Mouse (Mus musculus): ENCODE data around the gene Cdr2l. TPM values are rescaled to one million over a fixed set of nuclear protein-coding genes. Genes with fewer than 3 reads are reported as not detected.
"Not testable (repeated sequence)": the region's sequence is repeated elsewhere in the genome, so short reads cannot be mapped to it uniquely, and the experiment has no call there.

Gene Cdr2l
- polyA plus RNA-seq, 1 experiment from 2014 or later, result 29.6 TPM

DNA sequence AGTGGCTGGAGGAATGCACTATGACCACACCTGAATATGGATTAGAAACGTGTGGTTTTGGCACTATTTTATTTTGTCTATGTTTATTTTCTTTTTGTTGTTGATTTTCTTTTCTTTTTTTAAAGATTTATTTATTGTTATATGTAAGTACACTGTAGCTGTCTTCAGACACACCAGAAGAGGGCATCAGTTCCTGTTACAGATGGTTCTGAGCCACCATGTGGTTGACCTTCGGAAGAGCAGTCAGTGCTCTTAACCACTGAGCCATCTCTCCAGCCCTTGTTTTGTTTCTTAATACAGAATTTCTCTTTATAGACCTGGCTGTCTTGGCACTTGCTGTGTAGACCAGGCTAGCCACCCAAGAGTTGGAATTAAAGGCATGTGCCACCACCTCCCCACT is 9.0 kb upstream of the Cdr2l start:
- Histone ChIP-seq H3K36me3 (replicated peaks) (no peaks in the 10 kb centered on the region), H3K27me3 (peaks cover 53% of the 10 kb centered on the region), H3K4me3 (replicated peaks) (no peak overlapping the region), H3K27ac (no peak overlapping the region), H3K9ac (no peak overlapping the region), H3K4me1 (peaks cover 15% of the 10 kb centered on the region), H3K4me2 (no peak overlapping the region), H3K9me3 (no peaks in the 10 kb centered on the region)
- WGBS, result 45% methylated on average over 2 of the region's 2 CpGs
- ATAC-seq (ENCODE audit: low FRiP score), result no peak

DNA sequence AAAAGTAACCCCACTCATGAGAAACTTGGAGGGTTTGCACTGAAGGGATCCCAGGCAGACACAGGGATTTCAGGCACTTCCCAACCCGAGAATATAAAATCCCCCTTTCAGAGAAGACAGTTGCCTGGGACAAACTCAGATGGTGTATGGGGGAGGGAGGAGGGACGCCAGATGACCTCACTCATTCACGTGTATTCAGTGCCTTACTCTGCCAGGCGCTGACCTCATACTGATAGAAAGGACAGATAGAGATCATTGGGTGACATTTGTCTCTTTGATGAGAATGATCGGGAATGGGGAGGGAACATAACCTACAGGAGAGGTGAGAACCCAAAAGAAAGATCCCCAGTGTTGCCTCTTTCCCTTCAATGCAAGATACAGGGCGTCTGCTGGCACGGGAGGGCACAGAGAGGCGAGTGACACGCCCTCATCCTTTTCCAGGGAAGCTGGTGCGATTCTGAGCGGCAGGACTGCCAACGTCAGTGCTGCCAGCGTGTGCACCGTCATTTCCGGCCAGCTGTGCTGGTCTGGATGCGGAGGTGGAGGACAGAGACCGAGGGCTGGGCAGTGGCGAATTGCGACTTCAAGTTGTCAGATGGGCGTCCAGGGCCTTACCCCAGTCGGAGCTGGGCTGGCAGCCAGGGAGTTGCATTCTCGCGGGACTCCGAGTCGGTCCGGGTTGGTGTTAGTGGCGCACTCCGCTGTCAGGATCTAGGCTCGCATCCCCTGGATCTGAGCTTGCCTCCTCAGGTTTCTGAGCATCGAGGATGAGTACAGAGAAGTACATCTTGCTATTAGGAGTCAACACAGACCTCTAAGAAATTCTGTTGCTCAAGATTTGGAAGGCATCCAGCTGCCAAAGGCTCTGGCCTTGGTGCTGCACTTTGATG is 7.7 kb upstream of the Cdr2l start:
- Histone ChIP-seq H3K36me3 (replicated peaks) (no peaks in the 10 kb centered on the region), H3K27me3 (peaks cover 46% of the 10 kb centered on the region), H3K9ac (peak overlapping the region; percentile 61), H3K9me3 (0 out of 2 replicates have a peak, but pooled peaks cover 3% of the 10 kb centered on the region), H3K4me2 (peak overlapping the region; percentile 73), H3K27ac (no peak overlapping the region), H3K4me3 (replicated peaks) (peak overlapping the region; percentile 46), H3K4me1 (peaks cover 14% of the 10 kb centered on the region)
- 3% methylated on average over 30 of the region's 30 CpGs for WGBS
- ATAC-seq (ENCODE audit: low FRiP score), result peak; percentile 57; the same call in 1 of the 2 replicates

- H3K27me3 ChIP-seq, result peaks cover 43% of the 10 kb centered on the region
- peak overlapping the region; percentile 73 for H3K4me2 ChIP-seq
- no peaks in the 10 kb centered on the region for H3K36me3 ChIP-seq (replicated peaks)
- peak overlapping the region; percentile 61 for H3K9ac ChIP-seq
- H3K4me3 ChIP-seq (replicated peaks), result peak overlapping the region; percentile 46; the same call in 1 of the 2 replicates
- no peak overlapping the region for H3K27ac ChIP-seq
- H3K9me3 ChIP-seq, result 0 out of 2 replicates have a peak, but pooled peaks cover 3% of the 10 kb centered on the region
- ATAC-seq (ENCODE audit: low FRiP score), result no peak
- 69% methylated on average over 12 of the region's 12 CpGs for WGBS
- peaks cover 14% of the 10 kb centered on the region for H3K4me1 ChIP-seq
Measured at GRCm38 (mm10) chr11:115374695-115375425, 6.9 kb upstream of the Cdr2l start.

DNA sequence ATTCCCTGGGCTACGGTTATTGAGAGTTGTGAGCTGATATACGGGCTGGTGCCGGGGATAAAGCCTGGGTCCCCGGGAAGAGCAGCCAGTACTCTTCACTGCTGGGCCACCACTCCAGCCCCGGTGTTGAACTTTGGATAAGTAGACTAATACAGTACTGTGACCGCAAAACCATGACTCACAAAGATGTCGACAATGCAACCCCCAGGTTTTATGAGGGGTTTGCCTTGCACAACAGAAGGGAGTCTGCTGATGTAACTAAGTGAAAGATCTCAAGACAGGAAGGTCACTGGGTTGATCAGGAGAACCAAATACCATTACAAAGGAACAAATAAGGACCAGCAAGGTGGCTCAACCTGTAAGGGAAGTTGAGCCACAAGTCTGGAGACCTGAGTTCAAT is 5.0 kb upstream of the Cdr2l start:
- H3K4me1 ChIP-seq, result peaks cover 20% of the 10 kb centered on the region
- H3K36me3 ChIP-seq (replicated peaks), result no peaks in the 10 kb centered on the region
- no peak for ATAC-seq (ENCODE audit: low FRiP score)
- H3K4me2 ChIP-seq, result no peak overlapping the region
- no peak overlapping the region for H3K4me3 ChIP-seq (replicated peaks)
- H3K9me3 ChIP-seq, result 0 out of 2 replicates have a peak, but pooled peaks cover 3% of the 10 kb centered on the region
- WGBS, result 76% methylated on average over 7 of the region's 7 CpGs
- H3K27ac ChIP-seq, result no peak overlapping the region
- H3K9ac ChIP-seq, result no peak overlapping the region
- H3K27me3 ChIP-seq, result peaks cover 38% of the 10 kb centered on the region

DNA sequence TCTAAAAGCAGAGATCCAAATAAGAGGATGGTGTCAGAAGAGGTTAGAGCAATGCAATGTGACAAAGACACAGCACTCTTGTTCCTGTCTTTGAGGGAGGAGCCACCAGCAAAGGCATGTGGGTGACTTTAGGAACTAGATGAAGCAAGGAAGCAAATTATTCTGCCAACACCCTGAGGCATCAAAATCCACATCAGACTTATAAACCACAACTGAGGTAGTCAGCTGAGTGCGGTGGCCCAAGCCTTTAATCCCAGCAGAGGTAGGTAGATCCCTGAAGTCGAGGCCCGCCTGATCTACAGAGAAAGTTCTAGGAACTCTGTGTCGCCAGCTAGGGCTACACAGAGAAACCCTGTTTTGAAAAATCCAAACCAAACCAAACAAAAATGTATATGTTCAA is 4.5 kb upstream of the Cdr2l start:
- H3K27me3 ChIP-seq, result peaks cover 36% of the 10 kb centered on the region
- no peaks in the 10 kb centered on the region for H3K36me3 ChIP-seq (replicated peaks)
- peaks cover 20% of the 10 kb centered on the region for H3K4me1 ChIP-seq
- H3K9me3 ChIP-seq, result 0 out of 2 replicates have a peak, but pooled peaks cover 3% of the 10 kb centered on the region
- H3K27ac ChIP-seq, result no peak overlapping the region
- no peak overlapping the region for H3K4me2 ChIP-seq
- no peak overlapping the region for H3K4me3 ChIP-seq (replicated peaks)
- no peak overlapping the region for H3K9ac ChIP-seq
- 89% methylated on average over 4 of the region's 4 CpGs for WGBS
- no peak for ATAC-seq (ENCODE audit: low FRiP score)

- H3K4me1 ChIP-seq, result peaks cover 26% of the 10 kb centered on the region
- H3K9me3 ChIP-seq, result 0 out of 2 replicates have a peak, but pooled peaks cover 3% of the 10 kb centered on the region
- no peak overlapping the region for H3K4me3 ChIP-seq (replicated peaks)
- H3K9ac ChIP-seq, result no peak overlapping the region
- H3K4me2 ChIP-seq, result no peak overlapping the region
- peaks cover 32% of the 10 kb centered on the region for H3K27me3 ChIP-seq
- H3K27ac ChIP-seq, result no peak overlapping the region
- no peaks in the 10 kb centered on the region for H3K36me3 ChIP-seq (replicated peaks)
- ATAC-seq (ENCODE audit: low FRiP score), result no peak
- 88% methylated on average over 7 of the region's 7 CpGs for WGBS
Measured at GRCm38 (mm10) chr11:115377854-115378253, 3.9 kb upstream of the Cdr2l start.

DNA sequence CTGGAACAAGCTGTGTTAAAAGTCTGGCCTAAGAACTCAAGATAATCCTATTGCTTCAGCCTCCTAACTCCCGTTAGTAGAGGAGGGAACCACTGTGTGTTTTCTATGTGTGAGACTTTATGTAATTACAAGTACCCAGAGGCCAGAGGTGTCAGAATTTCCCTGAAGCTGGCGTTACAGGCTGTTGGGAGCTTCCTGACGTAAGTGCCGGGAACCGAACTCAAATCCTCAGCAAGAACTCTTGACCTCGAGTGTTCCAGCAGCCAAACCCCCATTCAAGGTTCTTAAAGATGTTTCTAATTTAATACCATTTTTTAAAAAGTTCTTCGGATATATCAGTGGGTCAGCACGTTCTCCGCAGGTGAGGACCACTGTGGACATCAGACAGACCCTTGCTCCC is 440 bp upstream of the Cdr2l start:
- H3K4me2 ChIP-seq, result peak overlapping the region; percentile 76
- H3K4me1 ChIP-seq, result peaks cover 46% of the 10 kb centered on the region
- peaks cover 5% of the 10 kb centered on the region; the same call in 1 of the 2 replicates for H3K27me3 ChIP-seq
- H3K36me3 ChIP-seq (replicated peaks), result no peaks in the 10 kb centered on the region
- WGBS, result 11% methylated on average over 9 of the region's 9 CpGs
- H3K9me3 ChIP-seq, result 0 out of 2 replicates have a peak, but pooled peaks cover 3% of the 10 kb centered on the region
- H3K27ac ChIP-seq, result peak overlapping the region; percentile 94; the same call in 1 of the 2 replicates
- ATAC-seq (ENCODE audit: low FRiP score), result no peak
- 0 out of 2 replicates have a peak overlapping the region, but pooled peaks have one; percentile 40 for H3K9ac ChIP-seq
- H3K4me3 ChIP-seq (replicated peaks), result peak overlapping the region; percentile 87

GRCm38 (mm10) chr11:115382891-115383290 is 1.2 kb downstream of the Cdr2l start:
- 4% methylated on average over 5 of the region's 5 CpGs for WGBS

GRCm38 (mm10) chr11:115383701-115384474 is 2.2 kb downstream of the Cdr2l start:
- peaks cover 48% of the 10 kb centered on the region for H3K4me1 ChIP-seq
- 50% methylated on average over 16 of the region's 16 CpGs for whole genome bisulfite sequencing
- no peaks in the 10 kb centered on the region for H3K27me3 ChIP-seq
- H3K9ac ChIP-seq, result peak overlapping the region; percentile 95
- peak overlapping the region; percentile 76 for H3K4me2 ChIP-seq
- no peaks in the 10 kb centered on the region for H3K9me3 ChIP-seq
- no peak for ATAC-seq (ENCODE audit: low FRiP score)
- peaks cover 4% of the 10 kb centered on the region; the same call in 1 of the 2 replicates for H3K36me3 ChIP-seq (replicated peaks)
- peak overlapping the region; percentile 78 for H3K27ac ChIP-seq
- H3K4me3 ChIP-seq (replicated peaks), result peak overlapping the region; percentile 87

More at GRCm38 (mm10) chr11:115382891-115383290, 1.2 kb downstream of the Cdr2l start:
- Histone ChIP-seq H3K4me2 (peak overlapping the region; percentile 76), H3K4me3 (replicated peaks) (peak overlapping the region; percentile 87), H3K4me1 (peaks cover 48% of the 10 kb centered on the region), H3K9ac (peak overlapping the region; percentile 95), H3K27me3 (no peaks in the 10 kb centered on the region), H3K9me3 (0 out of 2 replicates have a peak, but pooled peaks cover 2% of the 10 kb centered on the region), H3K27ac (peak overlapping the region; percentile 94), H3K36me3 (replicated peaks) (no peaks in the 10 kb centered on the region)
- ATAC-seq (ENCODE audit: low FRiP score), result no peak

DNA sequence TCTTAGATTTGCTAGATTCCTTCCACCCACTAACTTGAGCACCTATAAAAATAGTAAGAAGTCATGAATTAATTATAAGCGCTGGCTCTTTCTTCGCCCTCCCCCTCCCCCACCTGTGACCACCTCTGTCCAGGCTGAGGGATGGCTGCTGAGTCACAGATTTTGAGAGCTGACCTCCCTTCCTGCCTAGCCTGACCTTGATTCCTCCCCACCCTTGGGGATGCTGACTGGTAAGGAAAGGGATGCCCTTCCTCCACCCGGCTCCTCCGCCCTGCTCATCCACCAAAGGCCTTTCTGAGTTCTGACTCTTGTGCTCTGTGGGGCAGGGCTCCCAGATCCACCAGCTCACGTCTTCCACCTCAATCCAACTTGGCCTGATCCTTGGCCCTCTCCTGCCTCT is 2.9 kb downstream of the Cdr2l start:
- Histone ChIP-seq H3K4me3 (replicated peaks) (no peak overlapping the region), H3K9me3 (no peaks in the 10 kb centered on the region), H3K36me3 (replicated peaks) (peaks cover 6% of the 10 kb centered on the region), H3K27ac (no peak overlapping the region), H3K4me1 (peaks cover 48% of the 10 kb centered on the region), H3K4me2 (peak overlapping the region; percentile 76), H3K27me3 (no peaks in the 10 kb centered on the region), H3K9ac (peak overlapping the region; percentile 33)
- WGBS, result 72% methylated on average over 5 of the region's 5 CpGs
- ATAC-seq (ENCODE audit: low FRiP score), result no peak

DNA sequence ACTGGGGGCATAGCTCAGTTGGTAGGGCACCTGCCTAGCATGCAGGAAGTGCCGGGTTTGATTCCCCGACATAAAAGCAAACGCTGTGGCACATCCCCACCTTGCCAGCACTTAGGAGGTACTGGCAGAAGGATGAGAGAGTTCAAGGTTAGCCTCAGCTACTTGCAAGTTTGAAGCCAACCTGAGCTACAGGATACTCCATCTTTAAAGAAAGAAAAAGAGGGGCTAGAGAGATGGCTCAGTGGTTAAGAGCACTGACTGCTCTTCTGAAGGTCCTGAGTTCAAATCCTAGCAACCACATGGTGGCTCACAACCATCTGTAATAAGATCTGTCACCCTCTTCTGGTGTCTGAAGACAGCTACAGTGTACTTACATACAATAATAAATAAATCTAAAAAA is 5.1 kb downstream of the Cdr2l start:
- Histone ChIP-seq H3K4me1 (peaks cover 42% of the 10 kb centered on the region), H3K36me3 (replicated peaks) (peaks cover 25% of the 10 kb centered on the region)
- H3K27me3 ChIP-seq; ATAC-seq (ENCODE audit: low FRiP score); H3K9ac ChIP-seq; H3K4me3 ChIP-seq (replicated peaks); H3K4me2 ChIP-seq; H3K9me3 ChIP-seq; H3K27ac ChIP-seq: not testable (repeated sequence)
- 92% methylated on average over 3 of the region's 3 CpGs for WGBS

Measured in forebrain, embryonic 12.5 days (tissue).